Mouse (Mus musculus) Muller cell, postnatal 12 days (primary cell): ENCODE data around the gene Fubp1.
A peak's percentile ranks its signal among the peaks of the same experiment; 100 is the strongest.
"Not testable (repeated sequence)": the region's sequence is repeated elsewhere in the genome, so short reads cannot be mapped to it uniquely, and the experiment has no call there.

Experiments
- DNase-seq: peaks from one replicate; pipeline ENCODE4 v3.0.0-alpha.2; 2015; ENCODE audit errors: inconsistent ontology term

The Fubp1 gene

GRCm38 (mm10) chr3:152193177-152193576, 17.0 kb upstream of the Fubp1 start:
- peak; percentile 50 for DNase-seq

GRCm38 (mm10) chr3:152193635-152194097, 16.6 kb upstream of the Fubp1 start:
- peak; percentile 92 for DNase-seq

GRCm38 (mm10) chr3:152197246-152197645, 13.0 kb upstream of the Fubp1 start:
- DNase-seq = not testable (repeated sequence)

- no peak for DNase-seq
Observed at GRCm38 (mm10) chr3:152199125-152199524, 11.1 kb upstream of the Fubp1 start.

- no peak for DNase-seq
Observed at GRCm38 (mm10) chr3:152201181-152201580, 9.0 kb upstream of the Fubp1 start.

GRCm38 (mm10) chr3:152201651-152202050, 8.6 kb upstream of the Fubp1 start:
- no peak for DNase-seq

- DNase-seq = no peak
Observed at GRCm38 (mm10) chr3:152202942-152203341, 7.3 kb upstream of the Fubp1 start.

- no peak for DNase-seq
Observed at GRCm38 (mm10) chr3:152203411-152203810, 6.8 kb upstream of the Fubp1 start.

- no peak for DNase-seq
Observed at GRCm38 (mm10) chr3:152203996-152204395, 6.2 kb upstream of the Fubp1 start.

GRCm38 (mm10) chr3:152204577-152204976, 5.6 kb upstream of the Fubp1 start:
- DNase-seq = no peak

GRCm38 (mm10) chr3:152207156-152207555, 3.1 kb upstream of the Fubp1 start:
- DNase-seq = no peak

GRCm38 (mm10) chr3:152208096-152208885, 1.9 kb upstream of the Fubp1 start:
- DNase-seq = no peak

GRCm38 (mm10) chr3:152209177-152209966, 850 bp upstream of the Fubp1 start:
- DNase-seq = peak; percentile 64

- DNase-seq = peak; percentile 86
Observed at GRCm38 (mm10) chr3:152210728-152211391, 638 bp downstream of the Fubp1 start.

GRCm38 (mm10) chr3:152211731-152212279, 1.6 kb downstream of the Fubp1 start:
- DNase-seq = peak; percentile 7

GRCm38 (mm10) chr3:152213416-152213815, 3.2 kb downstream of the Fubp1 start:
- no peak for DNase-seq

- no peak for DNase-seq
Observed at GRCm38 (mm10) chr3:152224918-152225317, 14.7 kb downstream of the Fubp1 start.

GRCm38 (mm10) chr3:152225906-152226305, 15.7 kb downstream of the Fubp1 start:
- no peak for DNase-seq

GRCm38 (mm10) chr3:152228843-152229242, 18.6 kb downstream of the Fubp1 start:
- no peak for DNase-seq

GRCm38 (mm10) chr3:152229271-152229670, 19.0 kb downstream of the Fubp1 start:
- no peak for DNase-seq

GRCm38 (mm10) chr3:152231333-152232100, 21.3 kb downstream of the Fubp1 start:
- DNase-seq = no peak
